Mouse (Mus musculus) heart, embryonic 11.5 days (tissue): ENCODE measurements around the gene Fam102a. TPM values are rescaled to one million over a fixed set of nuclear protein-coding genes. Genes with fewer than 3 reads are reported as not detected.
A peak's percentile ranks its signal among the peaks of the same experiment; 100 is the strongest.

Experiments
- ATAC-seq: fragments of 200-750 bp; cut with Nextera tagmentation; replicated peaks from 2 replicates; pipeline ENCODE4 v1.8.0; 2017; ENCODE audit warnings: moderate library complexity; ENCODE audit not compliant: insufficient number of reproducible peaks, low FRiP score, low TSS enrichment
- H3K27ac ChIP-seq: fragments of 300-500 bp; sonication (generic); 2 replicates; pipeline ENCODE4 v1.5.1; 2014; ENCODE audit warnings: mild to moderate bottlenecking, low read depth, low read length
- H3K27me3 ChIP-seq: fragments of 300-500 bp; sonication (generic); 2 replicates; pipeline ENCODE4 v1.6.1; 2014; ENCODE audit warnings: mild to moderate bottlenecking, low read length, mixed read lengths; ENCODE audit not compliant: control insufficient read depth, insufficient read depth
- H3K36me3 ChIP-seq: fragments of 300-500 bp; sonication (generic); 2 replicates; pipeline ENCODE4 v1.6.1; 2014; ENCODE audit warnings: mild to moderate bottlenecking, low read length, moderate library complexity, mixed read lengths; ENCODE audit not compliant: control insufficient read depth, insufficient read depth
- H3K4me1 ChIP-seq: fragments of 300-500 bp; sonication (generic); 2 replicates; pipeline ENCODE4 v1.6.1; 2014; ENCODE audit warnings: low read length; ENCODE audit not compliant: control insufficient read depth, insufficient read depth
- H3K4me2 ChIP-seq: fragments of 300-500 bp; sonication (generic); 2 replicates; pipeline ENCODE4 v1.6.1; 2014; ENCODE audit warnings: mild to moderate bottlenecking, moderate library complexity
- H3K4me3 ChIP-seq: fragments of 300-500 bp; sonication (generic); 2 replicates; pipeline ENCODE4 v1.5.1; 2014; ENCODE audit warnings: low read depth, low read length
- H3K9ac ChIP-seq: fragments of 300-500 bp; sonication (generic); 2 replicates; pipeline ENCODE4 v1.6.1; 2014; ENCODE audit warnings: mild to moderate bottlenecking, low read depth, low read length, moderate library complexity
- H3K9me3 ChIP-seq: fragments of 300-500 bp; sonication (generic); replicated peaks from 2 replicates; pipeline ENCODE4 v1.6.1; 2016; ENCODE audit warnings: low read length; ENCODE audit not compliant: control insufficient read depth
- WGBS: fragments of 180-500 bp; shearing (Covaris S2); extraction: QIAGEN DNeasy Blood & Tissue Kit; methylation state at CpG from one replicate; pipeline ENCODE4 v1.1.7; 2014; ENCODE audit not compliant: insufficient replicate concordance; 5-methylcytosine and 5-hydroxymethylcytosine counted together
- polyA plus RNA-seq: library from polyadenylated mRNA; unstranded; fragments of >200 nt; fragmentation: Nextera tagmentation; extraction: Ambion mirVana; gene quantifications from 2 replicates; pipeline ENCODE4 v1.2.1, GENCODE M21; 2014

Gene Fam102a
- polyA plus RNA-seq, 1 experiment from 2014 or later, result 5.2 TPM

DNA sequence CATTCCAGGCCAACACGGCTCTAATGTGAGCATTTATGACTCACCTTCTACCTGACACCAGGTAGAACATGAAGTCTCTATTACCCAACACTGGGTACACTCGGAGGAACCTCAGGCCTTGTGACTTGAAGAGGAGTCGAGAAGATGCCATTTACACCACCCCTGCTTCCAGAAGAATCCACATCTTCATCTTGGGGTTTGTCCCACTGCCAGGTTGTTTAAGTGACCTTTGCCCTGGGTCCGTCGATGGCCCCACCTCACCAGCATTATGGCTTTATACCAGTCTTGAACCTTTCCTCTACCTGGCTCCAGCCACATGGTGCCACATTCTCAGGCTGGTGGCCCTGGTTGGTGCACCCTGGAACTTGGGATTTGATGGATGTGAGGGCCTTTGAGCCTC lies 62.1 kb downstream of the Fam102a start:
- no peak overlapping the region for H3K4me3 ChIP-seq
- peaks cover 21% of the 10 kb centered on the region for H3K36me3 ChIP-seq
- 0 out of 2 replicates have a peak, but pooled peaks cover 7% of the 10 kb centered on the region for H3K4me1 ChIP-seq
- H3K27me3 ChIP-seq, result no peaks in the 10 kb centered on the region
- 84% methylated on average over 5 of the region's 5 CpGs for WGBS
- H3K4me2 ChIP-seq, result no peak overlapping the region
- H3K9ac ChIP-seq, result no peak overlapping the region
- H3K9me3 ChIP-seq, result no peaks in the 10 kb centered on the region
- no peak for ATAC-seq
- H3K27ac ChIP-seq, result no peak overlapping the region

DNA sequence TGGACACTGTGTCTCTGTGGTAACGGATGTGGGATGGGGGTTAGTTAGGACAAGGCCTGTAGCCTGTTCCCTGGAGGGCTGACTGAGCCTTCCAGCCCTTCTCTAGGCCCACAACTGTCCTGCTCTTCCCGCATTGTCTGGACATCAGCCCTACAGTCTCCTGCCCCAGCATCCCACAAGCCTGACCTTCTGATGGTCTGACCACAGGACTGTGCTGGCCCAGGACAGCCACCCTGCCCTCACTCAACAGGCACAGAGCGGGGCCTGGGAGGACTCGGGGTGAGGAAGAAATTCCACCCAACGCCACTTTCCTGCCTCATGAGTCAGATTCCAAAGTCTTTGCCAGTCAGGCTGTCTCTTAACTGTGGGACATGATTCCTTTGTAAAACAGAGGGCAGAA lies 62.6 kb downstream of the Fam102a start:
- no peaks in the 10 kb centered on the region for H3K9me3 ChIP-seq
- 80% methylated on average over 5 of the region's 5 CpGs for WGBS
- H3K27me3 ChIP-seq, result no peaks in the 10 kb centered on the region
- H3K4me2 ChIP-seq, result no peak overlapping the region
- H3K36me3 ChIP-seq, result peaks cover 21% of the 10 kb centered on the region
- ATAC-seq, result no peak
- H3K4me3 ChIP-seq, result no peak overlapping the region
- no peak overlapping the region for H3K27ac ChIP-seq
- H3K4me1 ChIP-seq, result 0 out of 2 replicates have a peak, but pooled peaks cover 8% of the 10 kb centered on the region
- H3K9ac ChIP-seq, result no peak overlapping the region

DNA sequence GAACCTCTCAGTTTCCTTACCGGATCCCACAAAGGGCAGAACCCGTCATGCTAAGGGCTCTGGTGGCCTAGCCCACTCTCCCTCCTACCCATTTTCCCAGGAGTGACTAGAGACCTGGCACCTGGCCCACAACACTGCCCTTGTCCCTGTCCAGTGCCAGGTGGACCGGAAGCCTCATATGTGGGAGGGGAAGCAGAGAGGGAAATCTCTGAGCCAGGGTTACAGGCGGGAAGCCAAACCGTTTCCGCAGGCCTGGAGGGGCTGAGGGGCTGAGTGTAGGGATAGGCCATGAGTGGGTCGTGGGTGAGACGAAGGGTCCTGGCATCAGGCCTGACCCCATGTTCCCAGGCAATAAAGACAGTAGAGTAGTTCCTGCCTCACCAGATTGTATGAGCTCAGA lies 63.4 kb downstream of the Fam102a start:
- Histone ChIP-seq H3K9ac (no peak overlapping the region), H3K9me3 (no peaks in the 10 kb centered on the region), H3K27me3 (no peaks in the 10 kb centered on the region), H3K27ac (no peak overlapping the region), H3K36me3 (peaks cover 20% of the 10 kb centered on the region), H3K4me1 (peaks cover 8% of the 10 kb centered on the region; the same call in 1 of the 2 replicates), H3K4me3 (no peak overlapping the region), H3K4me2 (no peak overlapping the region)
- WGBS, result 84% methylated on average over 8 of the region's 8 CpGs
- ATAC-seq, result no peak

DNA sequence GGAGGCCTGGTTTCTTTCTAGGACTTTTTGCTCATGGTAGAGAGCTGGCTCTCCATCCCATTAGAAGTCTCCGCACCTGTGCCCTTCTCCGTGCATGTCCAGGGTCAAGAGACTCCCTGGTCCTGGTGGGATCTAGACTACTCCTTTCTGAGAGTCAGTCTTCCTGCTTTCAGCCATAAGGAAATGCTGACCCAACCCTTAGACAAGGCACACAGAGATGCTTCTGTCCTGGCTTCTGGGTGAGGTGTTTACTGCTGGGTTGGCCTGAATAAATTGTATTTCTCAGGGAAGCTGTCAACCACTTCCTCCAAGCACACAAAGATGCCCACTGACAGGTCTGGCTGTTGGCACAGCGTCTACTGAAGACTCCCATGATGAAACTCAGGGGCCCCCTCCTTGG lies 64.3 kb downstream of the Fam102a start, which contains the start of gene St6galnac6:
TSS of gene St6galnac6 (plus strand) at position 301 of the 400 bp plus-strand sequence.
- Histone ChIP-seq H3K27me3 (no peaks in the 10 kb centered on the region), H3K9ac (no peak within 1 kb of the TSS), H3K4me1 (peaks cover 8% of the 10 kb centered on the region; the same call in 1 of the 2 replicates), H3K36me3 (peaks cover 15% of the 10 kb centered on the region), H3K27ac (no peak within 1 kb of the TSS), H3K9me3 (no peaks in the 10 kb centered on the region), H3K4me2 (no peak within 1 kb of the TSS), H3K4me3 (no peak within 1 kb of the TSS)
- WGBS, result 82% methylated on average over 3 of the region's 3 CpGs
- ATAC-seq, result no peak

DNA sequence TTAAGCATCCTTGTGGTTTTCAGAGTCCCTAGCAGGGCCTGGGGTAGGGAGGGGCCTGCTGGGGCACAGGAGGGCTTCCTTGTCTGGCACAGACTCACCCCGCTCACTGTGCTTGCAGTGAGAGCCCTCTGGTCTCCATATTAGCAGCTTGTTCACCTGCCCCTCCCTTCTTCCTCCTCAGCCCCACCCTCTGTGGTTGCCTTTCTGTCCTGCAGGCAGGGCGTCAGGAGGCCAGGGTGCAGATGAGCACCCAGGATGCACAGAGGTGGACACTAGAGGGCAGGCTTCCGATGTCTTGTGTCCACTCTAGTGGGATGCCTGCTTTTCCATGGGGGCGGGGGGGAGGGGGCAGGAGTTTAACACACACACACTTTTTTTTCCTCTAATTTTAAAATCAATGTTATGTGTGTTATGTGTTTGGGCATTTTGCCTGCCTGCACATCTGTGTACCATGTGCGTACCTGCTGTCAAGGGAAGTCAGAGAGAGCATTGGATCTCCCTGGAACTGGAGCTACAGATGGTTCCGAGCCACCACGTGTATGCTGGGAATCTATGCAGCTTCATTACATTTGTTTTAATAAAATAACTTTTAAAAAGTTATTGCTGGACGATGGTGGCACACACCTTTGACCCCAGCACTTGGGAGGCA lies 66.4 kb downstream of the Fam102a start:
- Histone ChIP-seq H3K9me3 (no peaks in the 10 kb centered on the region), H3K4me3 (no peak overlapping the region), H3K27ac (no peak overlapping the region), H3K4me2 (no peak overlapping the region), H3K36me3 (peaks cover 7% of the 10 kb centered on the region; the same call in 1 of the 2 replicates), H3K27me3 (no peaks in the 10 kb centered on the region), H3K4me1 (peaks cover 8% of the 10 kb centered on the region; the same call in 1 of the 2 replicates), H3K9ac (no peak overlapping the region)
- ATAC-seq, result no peak
- 42% methylated on average over 8 of the region's 8 CpGs for whole genome bisulfite sequencing

DNA sequence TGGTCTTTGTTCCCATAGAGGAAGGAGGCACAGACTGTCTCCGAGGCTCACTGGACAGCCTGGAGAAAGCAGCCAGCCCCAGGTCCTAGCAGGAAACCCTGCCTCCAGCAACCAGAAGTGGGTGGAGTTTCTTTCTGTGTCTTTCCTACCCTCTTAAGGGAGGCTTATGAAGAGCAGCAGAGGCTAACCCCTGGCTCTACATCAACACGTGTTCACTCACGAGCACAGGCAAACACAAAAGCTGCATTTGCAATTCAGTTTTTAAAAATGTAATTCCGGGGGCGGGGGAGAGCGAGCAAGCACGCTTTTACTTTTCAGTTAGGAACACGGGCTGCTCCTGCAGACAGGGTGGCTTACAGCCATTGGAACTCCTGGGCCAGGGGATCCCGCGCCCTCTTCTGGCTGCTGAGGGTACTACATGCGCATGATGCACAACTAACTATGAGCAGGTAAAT lies 67.5 kb downstream of the Fam102a start:
- H3K4me2 ChIP-seq, result peak overlapping the region; percentile 61
- no peak for ATAC-seq
- peak overlapping the region; percentile 58 for H3K9ac ChIP-seq
- H3K9me3 ChIP-seq, result no peaks in the 10 kb centered on the region
- peak overlapping the region; percentile 54 for H3K27ac ChIP-seq
- H3K4me3 ChIP-seq, result peak overlapping the region; percentile 36
- no peaks in the 10 kb centered on the region for H3K27me3 ChIP-seq
- peaks cover 2% of the 10 kb centered on the region; the same call in 1 of the 2 replicates for H3K36me3 ChIP-seq
- 1% methylated on average over 11 of the region's 11 CpGs for WGBS
- H3K4me1 ChIP-seq, result peaks cover 10% of the 10 kb centered on the region; the same call in 1 of the 2 replicates

DNA sequence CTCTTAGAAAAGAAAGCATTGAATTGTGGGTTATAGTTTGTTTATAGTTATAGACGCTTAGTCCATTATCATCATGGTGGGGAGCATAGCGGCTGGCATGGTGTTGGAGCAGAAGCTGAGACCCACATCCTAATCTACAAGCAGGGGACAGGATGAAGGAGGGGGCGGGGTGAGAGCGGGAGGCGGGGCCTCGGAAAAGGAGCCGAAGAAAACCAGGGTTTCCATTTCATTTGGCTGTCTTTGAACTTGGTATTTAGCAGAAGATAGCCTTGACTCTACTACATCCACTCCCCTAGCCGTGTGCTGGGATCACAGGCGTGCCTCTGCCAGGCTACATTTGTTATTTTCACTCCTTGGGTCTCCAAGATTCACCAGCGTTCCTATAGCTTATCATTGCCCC lies 69.5 kb downstream of the Fam102a start:
- H3K27me3 ChIP-seq, result no peaks in the 10 kb centered on the region
- 28% methylated on average over 10 of the region's 10 CpGs for WGBS
- no peak overlapping the region for H3K9ac ChIP-seq
- no peaks in the 10 kb centered on the region for H3K9me3 ChIP-seq
- H3K36me3 ChIP-seq, result no peaks in the 10 kb centered on the region
- no peak overlapping the region for H3K27ac ChIP-seq
- H3K4me1 ChIP-seq, result peaks cover 26% of the 10 kb centered on the region
- H3K4me3 ChIP-seq, result no peak overlapping the region
- no peak overlapping the region for H3K4me2 ChIP-seq
- ATAC-seq, result no peak

DNA sequence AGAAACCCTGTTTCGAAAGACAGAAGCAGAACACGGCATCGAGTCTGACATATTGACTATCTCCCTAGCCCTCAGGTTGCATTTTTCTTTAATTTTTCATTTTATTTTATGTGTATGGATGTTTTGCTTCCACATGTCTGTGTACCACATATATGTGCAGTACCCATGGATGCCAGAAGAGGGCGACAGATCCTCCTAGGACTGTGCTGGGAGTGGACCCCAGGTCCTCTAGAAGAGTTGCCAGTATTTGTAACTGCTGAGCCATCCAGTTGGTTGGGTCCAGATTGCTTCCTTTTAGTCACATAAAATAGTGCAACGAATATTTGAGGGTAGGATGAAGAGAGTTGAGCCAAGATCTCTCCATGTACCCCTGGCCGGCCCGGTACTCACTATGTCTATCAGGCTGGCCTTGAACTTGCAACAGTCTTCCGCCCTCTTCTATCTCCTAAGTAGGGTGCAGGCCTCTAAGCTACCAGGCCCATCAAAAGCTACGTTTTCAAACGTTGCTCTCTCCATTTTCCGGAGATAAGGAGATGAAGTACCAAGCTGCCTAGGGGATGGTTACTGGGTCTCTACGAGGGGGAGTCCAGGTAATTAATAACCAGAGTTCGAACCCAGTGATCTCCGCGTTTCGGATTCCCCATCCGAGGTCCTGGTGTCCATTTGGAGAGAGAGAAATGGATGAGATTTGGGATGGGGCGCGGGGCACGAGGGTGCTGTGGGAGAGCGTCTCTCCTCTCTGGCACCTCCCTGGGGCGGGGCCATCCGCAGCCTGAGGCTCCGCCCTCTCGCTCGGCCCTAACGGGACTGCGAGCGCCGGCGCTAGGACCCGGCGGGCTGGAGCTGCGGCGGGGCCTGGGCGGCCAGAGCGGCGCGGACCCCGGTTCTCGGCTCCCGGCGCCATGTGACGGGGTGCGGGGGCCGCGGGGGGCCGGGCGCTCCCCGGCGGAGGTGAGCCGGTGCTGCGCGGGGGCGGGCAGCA lies 71.3 kb downstream of the Fam102a start:
- ATAC-seq, result peak; percentile 68
- no peaks in the 10 kb centered on the region for H3K36me3 ChIP-seq
- peak overlapping the region; percentile 95 for H3K4me2 ChIP-seq
- peak overlapping the region; percentile 87 for H3K27ac ChIP-seq
- peak overlapping the region; percentile 88 for H3K4me3 ChIP-seq
- H3K9ac ChIP-seq, result peak overlapping the region; percentile 83
- whole genome bisulfite sequencing, result 11% methylated on average over 52 of the region's 55 CpGs
- peaks cover 36% of the 10 kb centered on the region for H3K4me1 ChIP-seq
- H3K27me3 ChIP-seq, result no peaks in the 10 kb centered on the region
- H3K9me3 ChIP-seq, result no peaks in the 10 kb centered on the region
